17 mouse cellular contexts compared by ENCODE assay signal in genomic region chr11:60071221-60071620, GRCm38 (mm10). TPM values are rescaled to one million over a fixed set of nuclear protein-coding genes. Genes with fewer than 3 reads are reported as not detected.
A peak's percentile ranks its signal among the peaks of the same experiment; 100 is the strongest.
DNase-seq lines count a peak whose midpoint lies in the region; TF ChIP-seq lines count a peak whose summit lies in the region.
"Had no signal": no experiment of that assay in that cellular context is flagged by ENCODE, and none has a peak within 500 bp of the region (broad histone marks: within the 10 kb centered on the region; RNA-seq: fewer than 3 reads in every experiment).

No protein-coding gene starts in this region.

- DNase-seq in cerebellum, postnatal 10 days = peak; percentile 75 to 79
- no peak for DNase-seq in cerebellum, adult 18-20 months
- peak; percentile 59 for DNase-seq in gastrocnemius, adult 2 months
- no peak for DNase-seq in gastrocnemius, postnatal 36 days
- DNase-seq in 416B (ENCODE audit: low read depth) = peak; percentile 76
- peak; percentile 47 for DNase-seq in adrenal gland, postnatal 10 days
- DNase-seq in urinary bladder, postnatal 14 days (ENCODE audit: low spot score) = no peak
- no peak for DNase-seq in spleen, postnatal 36 days (ENCODE audit: low spot score in 2 of 2)

- intact Hi-C loops in gastrocnemius, adult 2 months (cut with DNase I) = no loop called here
- intact Hi-C loops in gastrocnemius, postnatal 36 days (cut with DNase I) = loop anchor here (5.0 kb wide), 1 partner anchor 104 kb away; no protein-coding TSS in a partner anchor

- TF ChIP-seq CTCF in gastrocnemius, adult 2 months (IDR thresholded peaks at IDR 0.05) = no peak

- no peak overlapping the region for H3K4me3 ChIP-seq in gastrocnemius, adult 2 months
- H3K4me3 ChIP-seq: embryonic facial prominence, embryonic 10.5 days; embryonic facial prominence, embryonic 15.5 days; forebrain, embryonic 15.5 days; heart, embryonic 13.5 days; kidney, embryonic 15.5 days; left cerebral cortex, adult 2 months; liver, embryonic 12.5 days; midbrain, embryonic 13.5 days; neural tube, embryonic 13.5 days had no signal

- H3K27ac ChIP-seq in gastrocnemius, adult 2 months = no peak overlapping the region
- H3K27ac ChIP-seq: embryonic facial prominence, embryonic 15.5 days; forebrain, embryonic 15.5 days; heart, embryonic 13.5 days; kidney, embryonic 15.5 days; left cerebral cortex, adult 2 months; liver, embryonic 12.5 days; midbrain, embryonic 13.5 days; neural tube, embryonic 13.5 days had no signal

RNA-seq across cellular contexts. Expression of gene Pemt, which starts 24.9 kb away (rescaled TPM):
- total RNA-seq in gastrocnemius, adult 2 months (2021) = 1 to 10 TPM; 3.4 to 3.5 TPM
- total RNA-seq in gastrocnemius, postnatal 36 days (2021) = 1 to 10 TPM; 4.7 to 5.7 TPM
- total RNA-seq in adrenal gland, postnatal 10 days (2021) = 100 to 1,000 TPM in 1 of 2 experiments, 10 to 100 TPM in 1; 57.5 to 102 TPM

RNA-seq across cellular contexts. Expression of gene Rai1, which starts 33.6 kb away (rescaled TPM):
- total RNA-seq in gastrocnemius, adult 2 months (2021) = 10 to 100 TPM; 23.8 to 27.3 TPM
- total RNA-seq in gastrocnemius, postnatal 36 days (2021) = 10 to 100 TPM; 18.1 to 20.8 TPM
- total RNA-seq in adrenal gland, postnatal 10 days (2021) = 10 to 100 TPM; 34.8 to 53.0 TPM

Comparison
In these comparisons a context has a peak if more than half of its experiments do, and no peak if none do; other contexts are left out.
1. DNase-seq: peak in cerebellum, postnatal 10 days (2 of 2), gastrocnemius, adult 2 months (single experiment), 416B (single experiment) and adrenal gland, postnatal 10 days (single experiment); none in cerebellum, adult 18-20 months (0 of 2), gastrocnemius, postnatal 36 days (0 of 2), urinary bladder, postnatal 14 days (single experiment) and spleen, postnatal 36 days (0 of 2).
2. RNA of gene Pemt, which starts 24.9 kb away (total RNA-seq): 57.5 to 102 TPM in adrenal gland, postnatal 10 days; 4.7 to 5.7 TPM in gastrocnemius, postnatal 36 days and 3.4 to 3.5 TPM in gastrocnemius, adult 2 months; every median in the first group is over 4 times any median in the second.